Mouse (Mus musculus) CH12.LX (cell line): ENCODE measurements at regions not wholly inside any gene's neighbourhood (a gene's known extent, or its start where the extent isn't known, plus 50 kb on each side); places are given as distances from the start of the nearest gene placed in this dataset.

ENCODE experiments used
- CTCF ChIP-seq, 2 experiments: IDR thresholded peaks in 1 of 2; conservative IDR thresholded peaks in 1 of 2; 2 replicates each; pipeline ENCODE4 v1.5.1; 2011 to 2012; ENCODE audit warnings: low read depth in 2 of 2, low read length in 2 of 2, improper control_type of control experiment in 1 of 2, inconsistent platforms in 1 of 2, mild to moderate bottlenecking in 1 of 2, moderate library complexity in 1 of 2
- E2F4 ChIP-seq: IDR thresholded peaks from 2 replicates; pipeline ENCODE4 v1.6.1; 2011; ENCODE audit warnings: low read depth, low read length, improper control_type of control experiment; ENCODE audit not compliant: insufficient replicate concordance
- EP300 ChIP-seq: IDR thresholded peaks from 2 replicates; pipeline ENCODE4 v1.6.1; 2011; ENCODE audit warnings: low read length, improper control_type of control experiment
- GABPA ChIP-seq: IDR thresholded peaks from 2 replicates; pipeline ENCODE4 v1.6.1; 2012; ENCODE audit warnings: low read depth, low read length, improper control_type of control experiment, inconsistent platforms; ENCODE audit not compliant: insufficient replicate concordance
- IRF4 ChIP-seq: IDR thresholded peaks from 2 replicates; pipeline ENCODE4 v1.6.1; 2014; ENCODE audit warnings: low read depth, mild to moderate bottlenecking, inconsistent platforms, low read length, improper control_type of control experiment
- JUND ChIP-seq: conservative IDR thresholded peaks from 2 replicates; pipeline ENCODE4 v1.6.1; 2011; ENCODE audit warnings: low read depth, low read length, improper control_type of control experiment
- MAX ChIP-seq: IDR thresholded peaks from 2 replicates; pipeline ENCODE4 v1.6.1; 2011; ENCODE audit warnings: low read length, improper control_type of control experiment
- MYC ChIP-seq: IDR thresholded peaks from 2 replicates; pipeline ENCODE4 v1.6.1; 2011; ENCODE audit warnings: low read depth, mild to moderate bottlenecking, improper control_type of control experiment, low read length
- NELFE ChIP-seq: IDR thresholded peaks from 2 replicates; pipeline ENCODE4 v1.6.1; 2011; ENCODE audit warnings: low read depth, low read length, improper control_type of control experiment
- POLR2A ChIP-seq: IDR thresholded peaks from 2 replicates; pipeline ENCODE4 v1.6.1; 2011; ENCODE audit warnings: low read depth, mild to moderate bottlenecking, improper control_type of control experiment, low read length
- RAD21 ChIP-seq: IDR thresholded peaks from 2 replicates; pipeline ENCODE4 v1.6.1; 2011; ENCODE audit warnings: low read depth, mild to moderate bottlenecking, low read length, improper control_type of control experiment, moderate library complexity
- SIN3A ChIP-seq: IDR thresholded peaks from 2 replicates; pipeline ENCODE4 v1.6.1; 2012; ENCODE audit warnings: low read length, improper control_type of control experiment, inconsistent platforms
- TBP ChIP-seq: conservative IDR thresholded peaks from 2 replicates; pipeline ENCODE4 v1.6.1; 2011; ENCODE audit warnings: low read depth, low read length, improper control_type of control experiment
- TCF12 ChIP-seq: IDR thresholded peaks from 2 replicates; pipeline ENCODE4 v1.6.1; 2014; ENCODE audit warnings: low read depth, mild to moderate bottlenecking, inconsistent platforms, low read length, improper control_type of control experiment

DNA sequence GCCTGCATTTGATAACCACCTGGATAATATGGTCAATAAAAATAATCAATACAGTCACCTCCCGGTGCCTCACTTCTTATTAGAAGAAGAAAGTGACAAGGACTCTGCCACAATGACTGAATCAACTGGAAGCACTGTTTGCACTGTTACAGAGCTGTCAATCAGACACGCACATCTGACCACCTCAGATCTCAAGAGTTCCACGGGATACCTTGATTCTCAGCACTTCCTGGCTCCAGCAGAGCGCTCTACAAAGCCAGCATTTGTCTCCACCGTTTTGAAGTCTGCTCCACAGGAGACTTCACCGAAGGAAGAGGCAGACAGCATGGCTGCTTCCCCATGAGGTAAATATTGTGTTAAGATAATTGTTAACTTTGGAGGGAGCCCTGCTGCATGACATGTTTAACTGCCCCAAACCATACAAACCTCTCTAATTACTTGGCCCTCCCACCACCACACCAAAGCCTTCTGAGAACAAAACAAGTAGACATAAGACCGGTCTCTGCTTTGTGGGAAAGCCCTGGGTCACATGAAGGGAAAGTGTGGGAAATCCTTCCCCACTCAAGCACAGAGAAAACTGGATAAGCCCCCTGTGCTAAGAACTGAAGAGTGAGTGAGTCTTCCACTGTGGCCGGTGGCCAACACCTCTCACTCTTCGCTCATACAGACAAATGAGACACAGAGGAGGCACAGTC lies 320.2 kb downstream of the Irs2 start:
- TF ChIP-seq CTCF (conservative IDR thresholded peaks at IDR 0.05 in 1 of 2, IDR thresholded peaks at IDR 0.05 in 1 of 2; ENCODE audit: low read depth in 2 of 2, low read length in 2 of 2) (no peak), POLR2A (no peak), JUND (no peak), SIN3A (no peak), E2F4 (no peak), NELFE (no peak), TCF12 (no peak), EP300 (no peak), IRF4 (no peak), MAX (no peak), RAD21 (no peak), MYC (no peak), GABPA (no peak), TBP (no peak)
